8 mouse cellular contexts compared by ENCODE assay signal in genomic region chr2:152766387-152767123, GRCm38 (mm10). TPM values are rescaled to one million over a fixed set of nuclear protein-coding genes. Genes with fewer than 3 reads are reported as not detected.
DNase-seq lines count a peak whose midpoint lies in the region; ATAC-seq and TF ChIP-seq lines count a peak whose summit lies in the region.

No protein-coding gene starts in this region.

- TF ChIP-seq EP300 in heart, adult 2 months (IDR thresholded peaks at IDR 0.05; ENCODE audit: insufficient read depth, low read depth, low read length), result peak; percentile 91

- 0 out of 2 replicates have a peak, but pooled peaks have one; percentile 24 for TF ChIP-seq POLR2A in heart, adult 2 months (IDR thresholded peaks at IDR 0.05; ENCODE audit: insufficient read depth, low read depth, low read length)
- TF ChIP-seq POLR2A in spleen, adult 2 months (IDR thresholded peaks at IDR 0.05; ENCODE audit: low read depth, low read length), result no peak

- no peak overlapping the region for H3K9ac ChIP-seq in embryonic facial prominence, embryonic 11.5 days (replicated peaks; ENCODE audit: low read length)
- peak overlapping the region; percentile 28; the same call in 1 of the 2 replicates for H3K9ac ChIP-seq in heart, adult 2 months (ENCODE audit: low read depth, low read length)
- H3K9ac ChIP-seq in midbrain, embryonic 14.5 days (replicated peaks; ENCODE audit: low read length), result no peak overlapping the region

- no peaks in the 10 kb centered on the region for H3K79me2 ChIP-seq in heart, adult 2 months (replicated peaks; ENCODE audit: control insufficient read depth, insufficient read depth, low read length)

- no peaks in the 10 kb centered on the region for H3K27me3 ChIP-seq in embryonic facial prominence, embryonic 11.5 days (ENCODE audit: control insufficient read depth, insufficient read depth, low read length)
- no peaks in the 10 kb centered on the region for H3K27me3 ChIP-seq in heart, adult 2 months (ENCODE audit: control insufficient read depth, insufficient read depth, low read length)
- no peaks in the 10 kb centered on the region for H3K27me3 ChIP-seq in limb, embryonic 10.5 days (ENCODE audit: low read depth, poor library complexity, severe bottlenecking)
- H3K27me3 ChIP-seq in midbrain, embryonic 14.5 days (ENCODE audit: control insufficient read depth, insufficient read depth, low read length), result no peaks in the 10 kb centered on the region
- no peaks in the 10 kb centered on the region for H3K27me3 ChIP-seq in spleen, adult 2 months (ENCODE audit: control insufficient read depth, insufficient read depth, low read length)

- intact Hi-C loops in heart, adult 2 months (cut with DNase I), result loop anchor here (1.0 to 10.0 kb wide), 6 partner anchors 18 to 152 kb away; no protein-coding TSS in a partner anchor

- 0 out of 2 replicates have a peak, but pooled peaks cover 3% of the 10 kb centered on the region for H3K4me1 ChIP-seq in embryonic facial prominence, embryonic 11.5 days (ENCODE audit: control insufficient read depth, insufficient read depth, low read length)
- peaks cover 6% of the 10 kb centered on the region for H3K4me1 ChIP-seq in heart, adult 2 months (ENCODE audit: control insufficient read depth, insufficient read depth, low read length)
- peaks cover 33% of the 10 kb centered on the region for H3K4me1 ChIP-seq in limb, embryonic 10.5 days
- peaks cover 5% of the 10 kb centered on the region; the same call in 1 of the 2 replicates for H3K4me1 ChIP-seq in midbrain, embryonic 14.5 days (ENCODE audit: control insufficient read depth, insufficient read depth, low read length)
- no peaks in the 10 kb centered on the region; the same call in 1 of the 2 replicates for H3K4me1 ChIP-seq in spleen, adult 2 months (ENCODE audit: control insufficient read depth, insufficient read depth, insufficient read length)

- no peaks in the 10 kb centered on the region for H3K9me3 ChIP-seq in embryonic facial prominence, embryonic 11.5 days (replicated peaks; ENCODE audit: control insufficient read depth, low read length)
- no peaks in the 10 kb centered on the region for H3K9me3 ChIP-seq in limb, embryonic 10.5 days (replicated peaks)
- H3K9me3 ChIP-seq in midbrain, embryonic 14.5 days (ENCODE audit: control insufficient read depth, low read length), result no peaks in the 10 kb centered on the region

- WGBS in embryonic facial prominence, embryonic 11.5 days, result 14% methylated on average over 25 of the region's 25 CpGs
- 14% methylated on average over 25 of the region's 25 CpGs for WGBS in heart, adult 2 months
- WGBS in limb, embryonic 10.5 days, result 16% methylated on average over 25 of the region's 25 CpGs
- 22% methylated on average over 25 of the region's 25 CpGs for WGBS in midbrain, embryonic 14.5 days
- 26% methylated on average over 25 of the region's 25 CpGs for WGBS in spleen, adult 2 months

- DNase-seq in 416B (ENCODE audit: low read depth), result peak; percentile 86
- peak; percentile 96 for DNase-seq in adrenal gland, postnatal 14 days
- DNase-seq in embryonic facial prominence, embryonic 11.5 days (ENCODE audit: low spot score), result peak; percentile 92
- DNase-seq in heart, adult 2 months, result peak; percentile 90 to 97
- peak; percentile 96 for DNase-seq in kidney, adult 18-20 months
- peak; percentile 97 for DNase-seq in limb, embryonic 10.5 days (ENCODE audit: low spot score)
- DNase-seq in midbrain, embryonic 14.5 days, result peak; percentile 78
- DNase-seq in spleen, adult 2 months (ENCODE audit: low read depth in 1 of 2, low spot score in 2 of 2), result peak; percentile 54 to 77

- H3K27ac ChIP-seq in embryonic facial prominence, embryonic 11.5 days (replicated peaks; ENCODE audit: low read depth, low read length), result no peak overlapping the region
- peak overlapping the region; percentile 47 for H3K27ac ChIP-seq in heart, adult 2 months
- peak overlapping the region; percentile 83 for H3K27ac ChIP-seq in limb, embryonic 10.5 days
- H3K27ac ChIP-seq in midbrain, embryonic 14.5 days (replicated peaks; ENCODE audit: low read depth, low read length), result no peak overlapping the region
- no peak overlapping the region for H3K27ac ChIP-seq in spleen, adult 2 months (ENCODE audit: insufficient read depth, low read length)

- H3K4me2 ChIP-seq in embryonic facial prominence, embryonic 11.5 days (ENCODE audit: low read depth, low read length), result no peak overlapping the region; the same call in 1 of the 2 replicates
- H3K4me2 ChIP-seq in midbrain, embryonic 14.5 days (ENCODE audit: low read length), result no peak overlapping the region

- no peak overlapping the region for H3K4me3 ChIP-seq in embryonic facial prominence, embryonic 11.5 days (ENCODE audit: low read depth, low read length)
- H3K4me3 ChIP-seq in heart, adult 2 months, result no peak overlapping the region
- peak overlapping the region; percentile 34 for H3K4me3 ChIP-seq in limb, embryonic 10.5 days
- no peak overlapping the region for H3K4me3 ChIP-seq in midbrain, embryonic 14.5 days (replicated peaks; ENCODE audit: low read depth, low read length)
- no peak overlapping the region for H3K4me3 ChIP-seq in spleen, adult 2 months (ENCODE audit: extremely low read depth, insufficient read depth, insufficient read length)

- peak; percentile 92 for TF ChIP-seq CTCF in heart, adult 2 months (IDR thresholded peaks at IDR 0.05)
- peak; percentile 95 for TF ChIP-seq CTCF in spleen, adult 2 months (IDR thresholded peaks at IDR 0.05; ENCODE audit: extremely low read depth, insufficient read depth, insufficient read length, insufficient replicate concordance)

- H3K36me3 ChIP-seq in embryonic facial prominence, embryonic 11.5 days (replicated peaks; ENCODE audit: control insufficient read depth, insufficient read depth, low read depth, low read length), result no peaks in the 10 kb centered on the region
- H3K36me3 ChIP-seq in heart, adult 2 months (ENCODE audit: control insufficient read depth, insufficient read depth, low read length), result no peaks in the 10 kb centered on the region
- no peaks in the 10 kb centered on the region for H3K36me3 ChIP-seq in limb, embryonic 10.5 days
- H3K36me3 ChIP-seq in midbrain, embryonic 14.5 days (ENCODE audit: control insufficient read depth, insufficient read depth, low read length), result no peaks in the 10 kb centered on the region
- H3K36me3 ChIP-seq in spleen, adult 2 months (ENCODE audit: control insufficient read depth, insufficient read depth, low read length), result no peaks in the 10 kb centered on the region

- peak; percentile 42; the same call in 1 of the 2 replicates for ATAC-seq in embryonic facial prominence, embryonic 11.5 days (replicated peaks; ENCODE audit: insufficient number of reproducible peaks, low FRiP score, low TSS enrichment, low read depth)
- ATAC-seq in midbrain, embryonic 14.5 days (ENCODE audit: low FRiP score, low TSS enrichment), result no peak

RNA-seq across cellular contexts. Expression of gene Cox4i2, which starts 12.6 kb away (rescaled TPM):
- 6.3 and 7.7 TPM in 2 replicates for total RNA-seq in adrenal gland, postnatal 14 days (2021)
- 9.8 and 11.1 TPM in 2 replicates for polyA plus RNA-seq in embryonic facial prominence, embryonic 11.5 days (2014; fragmentation: Nextera tagmentation; extraction: Ambion mirVana)
- total RNA-seq in heart, adult 2 months (2021), result 10 to 100 TPM; 12.1 to 18.0 TPM
- 12.0 and 13.2 TPM in 2 replicates for polyA plus RNA-seq in heart, adult 2 months (2012; rRNA removed)
- polyA plus RNA-seq in limb, embryonic 10.5 days (2016; fragmentation: Nextera tagmentation; extraction: Ambion mirVana), result 11.2 and 18.4 TPM in 2 replicates
- 5.4 and 5.6 TPM in 2 replicates for polyA plus RNA-seq in midbrain, embryonic 14.5 days (2014; fragmentation: Nextera tagmentation; extraction: Ambion mirVana)
- polyA plus RNA-seq in spleen, adult 2 months (2012; rRNA removed), result 0.56 and 0.59 TPM in 2 replicates

RNA-seq across cellular contexts. Expression of gene Id1, which starts 30.5 kb away (rescaled TPM):
- total RNA-seq in adrenal gland, postnatal 14 days (2021), result 136 and 138 TPM in 2 replicates
- 166 and 179 TPM in 2 replicates for polyA plus RNA-seq in embryonic facial prominence, embryonic 11.5 days (2014; fragmentation: Nextera tagmentation; extraction: Ambion mirVana)
- 10 to 100 TPM; 56.5 to 59.8 TPM for total RNA-seq in heart, adult 2 months (2021)
- 74.7 and 113 TPM in 2 replicates for polyA plus RNA-seq in heart, adult 2 months (2012; rRNA removed)
- polyA plus RNA-seq in limb, embryonic 10.5 days (2016; fragmentation: Nextera tagmentation; extraction: Ambion mirVana), result 132 and 178 TPM in 2 replicates
- 33.5 and 38.8 TPM in 2 replicates for polyA plus RNA-seq in midbrain, embryonic 14.5 days (2014; fragmentation: Nextera tagmentation; extraction: Ambion mirVana)
- polyA plus RNA-seq in spleen, adult 2 months (2012; rRNA removed), result 53.5 and 84.4 TPM in 2 replicates

Comparison
In these comparisons a context has a peak if more than half of its experiments do, and no peak if none do; other contexts are left out.
1. H3K27ac ChIP-seq: peak in heart, adult 2 months (single experiment) and limb, embryonic 10.5 days (single experiment); none in embryonic facial prominence, embryonic 11.5 days (single experiment), midbrain, embryonic 14.5 days (single experiment) and spleen, adult 2 months (single experiment).
2. Peak in every context shown above with its lines, with median percentiles within 50 percentile points of each other: DNase-seq.